13 mouse cellular contexts compared by ENCODE assay signal in the genomic region with DNA sequence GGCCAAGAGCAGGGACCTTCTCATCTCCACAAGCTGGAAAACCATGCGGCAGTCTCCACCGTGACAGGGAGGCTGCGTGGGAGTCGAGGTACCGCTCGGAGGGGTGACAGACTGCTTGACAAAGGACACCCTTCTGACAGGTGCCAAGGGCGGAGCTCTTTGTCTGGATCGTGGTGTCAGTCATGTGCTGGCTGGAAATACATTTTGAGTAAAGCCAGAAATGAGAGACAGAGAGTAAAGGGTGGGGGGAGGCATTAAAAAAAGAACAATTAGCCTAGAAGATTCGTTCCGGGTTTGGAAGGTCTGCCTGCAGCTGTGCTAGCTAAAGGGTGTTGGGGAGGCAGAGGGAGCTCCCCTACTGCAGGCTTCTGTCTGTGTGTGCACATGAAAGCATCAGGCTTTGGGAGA. TPM values are rescaled to one million over a fixed set of nuclear protein-coding genes. Genes with fewer than 3 reads are reported as not detected.
DNase-seq lines count a peak whose midpoint lies in the region; ATAC-seq and TF ChIP-seq lines count a peak whose summit lies in the region.
"Had no signal": no experiment of that assay in that cellular context is flagged by ENCODE, and none has a peak within 500 bp of the region (broad histone marks: within the 10 kb centered on the region; RNA-seq: fewer than 3 reads in every experiment).

No protein-coding gene starts in this region.

- no peaks in the 10 kb centered on the region for H3K27me3 ChIP-seq in embryonic facial prominence, embryonic 14.5 days (replicated peaks; ENCODE audit: control insufficient read depth, insufficient read depth, low read length)
- H3K27me3 ChIP-seq in hindbrain, postnatal 0 days (ENCODE audit: insufficient read depth, low read length): no peaks in the 10 kb centered on the region
- H3K27me3 ChIP-seq in limb, embryonic 10.5 days (ENCODE audit: low read depth, poor library complexity, severe bottlenecking): no peaks in the 10 kb centered on the region
- H3K27me3 ChIP-seq: lung, embryonic 15.5 days had no signal

- TF ChIP-seq CTCF in hindbrain, postnatal 0 days (IDR thresholded peaks at IDR 0.05; ENCODE audit: low read depth): no peak

- 69% methylated on average over 10 of the region's 10 CpGs for WGBS in embryonic facial prominence, embryonic 14.5 days
- WGBS in hindbrain, postnatal 0 days: 61% methylated on average over 10 of the region's 10 CpGs
- 78% methylated on average over 10 of the region's 10 CpGs for WGBS in limb, embryonic 10.5 days

- H3K27ac ChIP-seq in embryonic facial prominence, embryonic 14.5 days (replicated peaks; ENCODE audit: low read depth, low read length): no peak overlapping the region; the same call in 1 of the 2 replicates
- H3K27ac ChIP-seq in hindbrain, postnatal 0 days: peak overlapping the region; percentile 34; the same call in 1 of the 2 replicates
- no peak overlapping the region for H3K27ac ChIP-seq in limb, embryonic 10.5 days
- H3K27ac ChIP-seq: lung, embryonic 15.5 days had no signal

- ATAC-seq in embryonic facial prominence, embryonic 14.5 days (ENCODE audit: low read depth): no peak; the same call in 1 of the 2 replicates
- ATAC-seq in hindbrain, postnatal 0 days: peak; percentile 33

- H3K4me3 ChIP-seq in embryonic facial prominence, embryonic 14.5 days (ENCODE audit: low read depth, low read length): no peak overlapping the region
- no peak overlapping the region for H3K4me3 ChIP-seq in hindbrain, postnatal 0 days (ENCODE audit: low read length)
- no peak overlapping the region for H3K4me3 ChIP-seq in limb, embryonic 10.5 days
- H3K4me3 ChIP-seq: lung, embryonic 15.5 days had no signal

- DNase-seq in layer of hippocampus, postnatal 14 days (ENCODE audit: low spot score in 2 of 2): peak; percentile 22 to 32
- no peak for DNase-seq in layer of hippocampus, postnatal 25 days (ENCODE audit: extremely low spot score in 1 of 2, low spot score in 1 of 2)
- peak; percentile 66 for DNase-seq in brain, adult 2 months (ENCODE audit: low read depth, low spot score)
- peak; percentile 30 for DNase-seq in embryonic facial prominence, embryonic 14.5 days (ENCODE audit: low spot score)
- DNase-seq in hindbrain, postnatal 0 days (ENCODE audit: low spot score): no peak
- no peak for DNase-seq in limb, embryonic 10.5 days (ENCODE audit: low spot score)
- no peak for DNase-seq in gastrocnemius, postnatal 36 days
- DNase-seq: cerebellum, adult 8-10 months; heart, adult 18-20 months; kidney, adult 11 months; kidney, postnatal 36 days; thymus, postnatal 14 days had no signal

- H3K9ac ChIP-seq in embryonic facial prominence, embryonic 14.5 days (ENCODE audit: low read depth, low read length): no peak overlapping the region
- H3K9ac ChIP-seq in hindbrain, postnatal 0 days (replicated peaks; ENCODE audit: low read length): no peak overlapping the region
- H3K9ac ChIP-seq: lung, embryonic 15.5 days had no signal

- H3K36me3 ChIP-seq in embryonic facial prominence, embryonic 14.5 days (ENCODE audit: control insufficient read depth, insufficient read depth, low read length): peaks cover 53% of the 10 kb centered on the region
- H3K36me3 ChIP-seq in hindbrain, postnatal 0 days (ENCODE audit: insufficient read depth, low read length): peaks cover 29% of the 10 kb centered on the region; the same call in 1 of the 2 replicates
- H3K36me3 ChIP-seq in limb, embryonic 10.5 days: peaks cover 49% of the 10 kb centered on the region

- H3K4me1 ChIP-seq in embryonic facial prominence, embryonic 14.5 days (ENCODE audit: control insufficient read depth, insufficient read depth, low read length): no peaks in the 10 kb centered on the region
- H3K4me1 ChIP-seq in hindbrain, postnatal 0 days (ENCODE audit: insufficient read depth, low read length): no peaks in the 10 kb centered on the region
- no peaks in the 10 kb centered on the region; the same call in 1 of the 2 replicates for H3K4me1 ChIP-seq in limb, embryonic 10.5 days
- H3K4me1 ChIP-seq: lung, embryonic 15.5 days had no signal

- H3K9me3 ChIP-seq in embryonic facial prominence, embryonic 14.5 days (ENCODE audit: control insufficient read depth, low read length): no peaks in the 10 kb centered on the region
- no peaks in the 10 kb centered on the region for H3K9me3 ChIP-seq in hindbrain, postnatal 0 days (ENCODE audit: low read length)
- no peaks in the 10 kb centered on the region for H3K9me3 ChIP-seq in limb, embryonic 10.5 days (replicated peaks)
- H3K9me3 ChIP-seq: lung, embryonic 15.5 days had no signal

- H3K4me2 ChIP-seq in embryonic facial prominence, embryonic 14.5 days (ENCODE audit: low read depth, low read length): no peak overlapping the region
- no peak overlapping the region for H3K4me2 ChIP-seq in hindbrain, postnatal 0 days (ENCODE audit: low read depth, low read length)
- H3K4me2 ChIP-seq: lung, embryonic 15.5 days had no signal

- intact Hi-C loops in gastrocnemius, postnatal 36 days (cut with DNase I): no loop called here

RNA-seq across cellular contexts. Expression of gene Aifm2, which starts 21.6 kb away (rescaled TPM):
- 1 to 10 TPM; 5.2 to 5.6 TPM for total RNA-seq in layer of hippocampus, postnatal 14 days (2021)
- 1 to 10 TPM; 5.8 to 6.4 TPM for total RNA-seq in layer of hippocampus, postnatal 25 days (2021)
- 13.0 and 13.8 TPM in 2 replicates for polyA plus RNA-seq in embryonic facial prominence, embryonic 14.5 days (2014; fragmentation: Nextera tagmentation; extraction: Ambion mirVana)
- total RNA-seq in hindbrain, postnatal 0 days (2014; rRNA removed): 21.0 and 28.4 TPM in 2 replicates
- 14.5 and 14.6 TPM in 2 replicates for polyA plus RNA-seq in hindbrain, postnatal 0 days (2015; fragmentation: Nextera tagmentation; extraction: Ambion mirVana)
- 8.3 and 11.3 TPM in 2 replicates for polyA plus RNA-seq in limb, embryonic 10.5 days (2016; fragmentation: Nextera tagmentation; extraction: Ambion mirVana)
- 10 to 100 TPM; 12.5 to 17.2 TPM for total RNA-seq in gastrocnemius, postnatal 36 days (2021)

RNA-seq across cellular contexts. Expression of gene Tysnd1, which starts 41.4 kb away (rescaled TPM):
- total RNA-seq in layer of hippocampus, postnatal 14 days (2021): 10 to 100 TPM; 26.3 to 29.6 TPM
- 10 to 100 TPM; 22.9 to 27.1 TPM for total RNA-seq in layer of hippocampus, postnatal 25 days (2021)
- 33.4 and 36.3 TPM in 2 replicates for polyA plus RNA-seq in embryonic facial prominence, embryonic 14.5 days (2014; fragmentation: Nextera tagmentation; extraction: Ambion mirVana)
- 70.5 and 84.8 TPM in 2 replicates for total RNA-seq in hindbrain, postnatal 0 days (2014; rRNA removed)
- 31.8 and 32.2 TPM in 2 replicates for polyA plus RNA-seq in hindbrain, postnatal 0 days (2015; fragmentation: Nextera tagmentation; extraction: Ambion mirVana)
- 38.2 and 39.9 TPM in 2 replicates for polyA plus RNA-seq in limb, embryonic 10.5 days (2016; fragmentation: Nextera tagmentation; extraction: Ambion mirVana)
- 10 to 100 TPM in 1 of 2 experiments, 1 to 10 TPM in 1; 10.0 to 10.7 TPM for total RNA-seq in gastrocnemius, postnatal 36 days (2021)

RNA-seq across cellular contexts. Expression of gene H2afy2, which starts 47.3 kb away (rescaled TPM):
- total RNA-seq in layer of hippocampus, postnatal 14 days (2021): 10 to 100 TPM; 20.2 to 23.4 TPM
- 10 to 100 TPM; 15.6 to 17.2 TPM for total RNA-seq in layer of hippocampus, postnatal 25 days (2021)
- 87.2 and 110 TPM in 2 replicates for polyA plus RNA-seq in embryonic facial prominence, embryonic 14.5 days (2014; fragmentation: Nextera tagmentation; extraction: Ambion mirVana)
- total RNA-seq in hindbrain, postnatal 0 days (2014; rRNA removed): 90.4 and 97.7 TPM in 2 replicates
- polyA plus RNA-seq in hindbrain, postnatal 0 days (2015; fragmentation: Nextera tagmentation; extraction: Ambion mirVana): 157 and 162 TPM in 2 replicates
- 285 and 298 TPM in 2 replicates for polyA plus RNA-seq in limb, embryonic 10.5 days (2016; fragmentation: Nextera tagmentation; extraction: Ambion mirVana)
- total RNA-seq in gastrocnemius, postnatal 36 days (2021): 1 to 10 TPM in 1 of 2 experiments, under 1 TPM in 1; 0.52 to 1.0 TPM

RNA-seq across cellular contexts. Expression of gene Sar1a, which starts 56.6 kb away (rescaled TPM):
- 100 to 1,000 TPM; 118 to 121 TPM for total RNA-seq in layer of hippocampus, postnatal 14 days (2021)
- 100 to 1,000 TPM; 114 to 121 TPM for total RNA-seq in layer of hippocampus, postnatal 25 days (2021)
- polyA plus RNA-seq in embryonic facial prominence, embryonic 14.5 days (2014; fragmentation: Nextera tagmentation; extraction: Ambion mirVana): 338 and 352 TPM in 2 replicates
- total RNA-seq in hindbrain, postnatal 0 days (2014; rRNA removed): 125 and 133 TPM in 2 replicates
- polyA plus RNA-seq in hindbrain, postnatal 0 days (2015; fragmentation: Nextera tagmentation; extraction: Ambion mirVana): 188 and 189 TPM in 2 replicates
- polyA plus RNA-seq in limb, embryonic 10.5 days (2016; fragmentation: Nextera tagmentation; extraction: Ambion mirVana): 220 and 231 TPM in 2 replicates
- 100 to 1,000 TPM; 102 to 112 TPM for total RNA-seq in gastrocnemius, postnatal 36 days (2021)

Comparison
In these comparisons a context has a peak if more than half of its experiments do, and no peak if none do; other contexts are left out.
1. DNase-seq: peak in layer of hippocampus, postnatal 14 days (2 of 2), brain, adult 2 months (single experiment) and embryonic facial prominence, embryonic 14.5 days (single experiment); none in layer of hippocampus, postnatal 25 days (0 of 2), hindbrain, postnatal 0 days (single experiment), limb, embryonic 10.5 days (single experiment) and gastrocnemius, postnatal 36 days (0 of 2).
2. RNA of gene H2afy2, which starts 47.3 kb away (total RNA-seq): 90.4 to 97.7 TPM in hindbrain, postnatal 0 days, 20.2 to 23.4 TPM in layer of hippocampus, postnatal 14 days and 15.6 to 17.2 TPM in layer of hippocampus, postnatal 25 days; 0.52 to 1.0 TPM in gastrocnemius, postnatal 36 days; every median in the first group is over 4 times any median in the second.